Mouse (Mus musculus) T-helper 1 cell (primary cell): ENCODE measurements around the gene Azgp1.
"Not testable (repeated sequence)": the region's sequence is repeated elsewhere in the genome, so short reads cannot be mapped to it uniquely, and the experiment has no call there.

ENCODE experiments used
- in situ Hi-C: fragments of 300-600 bp; cut with MboI, MseI; formaldehyde crosslinking; loops from one replicate; pipeline ENCODE4 v1.15.1; 2025; ENCODE audit warnings: high pct_unique_total_duplicates

Azgp1 gene

DNA sequence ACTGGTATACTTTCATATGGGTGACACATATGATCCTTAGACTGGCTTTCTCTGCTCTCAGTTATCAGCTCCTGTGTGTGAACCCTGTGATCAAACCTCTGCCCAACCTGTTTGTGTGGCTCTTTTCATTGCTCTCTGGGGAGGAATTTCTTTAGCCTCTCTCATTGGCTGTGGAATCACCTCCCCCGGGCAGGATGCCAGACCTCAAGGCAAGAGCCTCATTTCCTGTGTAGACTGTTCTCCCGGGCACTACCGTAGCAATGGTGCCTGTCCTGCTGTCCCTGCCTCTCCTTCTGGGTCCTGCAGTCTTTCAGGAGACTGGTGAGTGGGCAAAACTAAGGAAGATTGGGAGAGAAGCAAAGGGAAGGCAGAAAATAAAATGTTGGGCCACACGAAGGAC is at the start of gene Azgp1:
TSS of gene Azgp1 (plus strand) at position 221 of the 400 bp plus-strand sequence.
- in situ Hi-C loops = no loop called here

- in situ Hi-C loops = loop anchor here (25.0 kb wide), 1 partner anchor 103 kb away; no protein-coding TSS in a partner anchor
Observed at GRCm38 (mm10) chr5:137933934-137934333, 47.4 kb upstream of the Azgp1 start.

GRCm38 (mm10) chr5:137936486-137936885 is 44.8 kb upstream of the Azgp1 start:
- in situ Hi-C loops = loop anchor here (25.0 kb wide), 1 partner anchor 101 kb away; no protein-coding TSS in a partner anchor

- in situ Hi-C loops = loop anchor here (25.0 kb wide), 1 partner anchor 100 kb away; no protein-coding TSS in a partner anchor
Observed at GRCm38 (mm10) chr5:137937238-137937637, 44.1 kb upstream of the Azgp1 start.

- in situ Hi-C loops = loop anchor here (25.0 kb wide), 1 partner anchor 96 kb away; no protein-coding TSS in a partner anchor
Observed at GRCm38 (mm10) chr5:137940948-137941347, 40.4 kb upstream of the Azgp1 start.

GRCm38 (mm10) chr5:137943133-137943532 is 38.2 kb upstream of the Azgp1 start:
- in situ Hi-C loops = loop anchor here (25.0 kb wide), 1 partner anchor 94 kb away; no protein-coding TSS in a partner anchor

DNA sequence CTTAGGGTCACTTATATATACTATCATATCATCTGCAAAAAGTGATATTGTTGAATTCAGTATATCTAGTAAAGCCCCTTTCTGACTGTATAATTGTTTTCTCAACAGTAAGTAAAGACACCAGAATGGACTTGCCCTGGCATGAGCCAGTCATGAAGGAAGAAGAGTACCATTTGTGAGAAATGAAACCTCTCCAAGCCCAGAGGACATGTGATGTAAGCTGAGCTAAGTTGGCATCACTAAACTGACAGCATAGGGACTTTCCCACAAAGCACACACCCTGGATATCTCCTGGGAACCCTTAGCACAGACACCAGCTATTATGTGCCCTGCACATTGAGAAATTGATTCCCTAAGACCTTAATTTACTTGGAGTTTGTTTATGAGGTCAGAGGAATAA is 34.0 kb upstream of the Azgp1 start:
- in situ Hi-C loops = loop anchor here (25.0 kb wide), 1 partner anchor 90 kb away; no protein-coding TSS in a partner anchor

- in situ Hi-C loops = no loop called here
Observed at GRCm38 (mm10) chr5:137951218-137951617, 30.1 kb upstream of the Azgp1 start.

DNA sequence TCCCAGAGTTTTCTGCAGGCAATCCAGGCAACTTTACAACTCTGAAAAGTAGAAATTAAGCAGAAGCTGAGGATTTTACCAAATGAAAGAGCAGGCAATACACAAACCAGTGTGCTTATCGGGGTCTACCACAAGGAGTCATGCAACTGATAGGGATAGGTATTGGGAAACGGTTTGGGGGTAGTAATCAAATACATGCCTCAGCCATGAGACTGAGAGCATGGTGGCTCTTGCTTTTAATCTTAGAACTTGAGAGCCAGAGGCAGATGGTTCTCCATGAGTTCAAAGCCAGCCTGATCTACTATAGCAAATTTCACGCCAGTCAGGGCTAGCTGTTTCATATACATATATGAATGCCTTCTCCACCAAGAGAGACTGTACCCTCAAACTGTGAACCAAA is 24.9 kb upstream of the Azgp1 start:
- in situ Hi-C loops = loop anchor here (5.0 kb wide), 1 partner anchor 746 kb away; no protein-coding TSS in a partner anchor

GRCm38 (mm10) chr5:137962945-137963344 is 18.4 kb upstream of the Azgp1 start, which contains the start of gene Gjc3:
Gjc3 (minus strand) TSS chr5:137963098.
- in situ Hi-C loops = no loop called here

GRCm38 (mm10) chr5:137966492-137966891 is 14.8 kb upstream of the Azgp1 start:
- in situ Hi-C loops = no loop called here

DNA sequence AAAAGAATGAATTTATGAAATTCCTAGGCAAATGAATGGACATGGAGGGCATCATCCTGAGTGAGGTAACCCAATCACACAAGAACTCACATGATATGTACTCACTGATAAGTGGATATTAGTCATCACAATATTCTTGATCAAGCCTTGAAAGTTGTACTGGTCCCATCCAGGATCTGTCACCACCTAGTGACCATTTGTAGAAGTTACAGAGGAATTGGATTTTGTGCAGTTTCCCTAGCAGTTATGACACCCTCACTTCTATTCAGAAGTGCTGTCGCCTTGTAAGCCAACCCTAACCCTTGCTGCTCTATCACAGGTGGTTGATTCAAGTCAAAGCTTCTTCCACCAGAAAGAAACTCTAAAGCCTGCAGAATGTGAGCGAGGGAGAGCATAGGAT is 8.2 kb upstream of the Azgp1 start:
- in situ Hi-C loops = no loop called here

GRCm38 (mm10) chr5:137973738-137974137 is 7.6 kb upstream of the Azgp1 start:
- in situ Hi-C loops = no loop called here

DNA sequence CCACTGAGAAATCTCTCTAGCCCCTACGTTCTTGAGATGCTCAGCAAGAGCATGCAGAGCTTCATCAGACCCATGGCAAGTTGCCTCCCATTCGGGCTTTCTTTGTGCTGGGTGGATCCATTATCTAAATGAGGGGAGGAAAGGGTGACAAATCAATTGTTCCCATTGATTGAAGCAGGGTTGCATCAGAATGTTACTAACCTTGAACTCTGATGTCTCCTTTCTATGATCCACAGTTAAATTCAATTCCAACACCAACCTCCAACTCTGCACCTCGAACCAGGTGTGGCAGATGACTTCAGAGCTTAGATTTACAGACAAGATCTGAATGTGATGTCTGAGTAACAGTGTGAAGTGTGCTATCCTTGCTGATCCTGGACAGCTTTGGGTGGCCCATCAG is 6.6 kb upstream of the Azgp1 start:
- in situ Hi-C loops = no loop called here

DNA sequence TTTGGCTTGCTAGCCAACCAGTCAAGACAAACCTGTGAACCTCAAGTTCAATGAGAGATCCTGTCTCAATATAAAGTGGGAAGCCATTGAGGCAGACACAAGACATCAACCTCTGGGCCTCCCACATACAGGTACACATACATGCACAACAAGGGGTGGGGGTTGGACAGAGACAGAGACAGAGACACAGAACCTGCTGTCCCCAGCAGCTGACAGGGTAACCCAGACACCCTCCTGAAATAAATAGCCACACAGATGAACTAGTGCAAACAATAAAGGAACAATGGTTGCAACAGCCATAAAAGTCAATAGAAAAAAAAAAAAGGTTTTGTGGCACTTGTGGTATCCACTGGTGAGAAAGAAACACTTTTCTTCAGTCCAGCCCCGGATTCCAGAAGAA is 5.9 kb upstream of the Azgp1 start:
- in situ Hi-C loops = no loop called here

GRCm38 (mm10) chr5:137977291-137977690 is 4.0 kb upstream of the Azgp1 start:
- in situ Hi-C loops = no loop called here

- in situ Hi-C loops = no loop called here
Observed at GRCm38 (mm10) chr5:137979081-137979480, 2.2 kb upstream of the Azgp1 start.

- in situ Hi-C loops = no loop called here
Observed at GRCm38 (mm10) chr5:137986351-137986750, 5.0 kb downstream of the Azgp1 start.

- in situ Hi-C loops = no loop called here
Observed at GRCm38 (mm10) chr5:138009437-138009836, 28.1 kb downstream of the Azgp1 start.

- in situ Hi-C loops = loop anchor here (5.0 kb wide), 1 partner anchor 40 kb away; the partner anchor contains the start of gene Smok3c
Observed at GRCm38 (mm10) chr5:138012382-138012781, 31.1 kb downstream of the Azgp1 start.

DNA sequence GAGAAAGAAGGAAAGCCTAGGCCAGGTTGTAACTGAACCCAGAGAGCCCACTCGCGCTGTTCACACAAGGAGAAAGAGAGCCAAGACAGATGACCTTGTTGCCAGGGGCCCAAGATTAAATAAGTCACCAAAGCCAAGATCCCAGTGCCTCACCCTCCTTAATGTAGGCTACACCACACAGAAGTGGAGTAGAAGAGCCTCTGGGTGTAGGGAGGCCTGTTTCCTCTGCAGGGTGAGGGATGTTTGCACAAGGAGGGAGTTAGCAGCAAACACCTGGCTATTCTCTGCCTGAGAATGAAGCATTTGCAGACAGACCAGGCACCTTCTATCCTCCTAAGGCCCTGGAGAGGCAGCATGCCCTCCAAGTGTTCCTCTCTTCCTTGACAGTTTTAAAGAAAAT is 35.2 kb downstream of the Azgp1 start:
- in situ Hi-C loops = no loop called here

GRCm38 (mm10) chr5:138016997-138017396 is 35.7 kb downstream of the Azgp1 start:
- in situ Hi-C loops = no loop called here

GRCm38 (mm10) chr5:138019577-138019976 is 38.3 kb downstream of the Azgp1 start:
- in situ Hi-C loops = not testable (repeated sequence)
